Mouse (Mus musculus): ENCODE data around the gene Bfar. TPM values are rescaled to one million over a fixed set of nuclear protein-coding genes. Genes with fewer than 3 reads are reported as not detected.
"Not testable (repeated sequence)": the region's sequence is repeated elsewhere in the genome, so short reads cannot be mapped to it uniquely, and the experiment has no call there.

Gene Bfar
- polyA plus RNA-seq, 1 experiment, result 26.6 TPM

DNA sequence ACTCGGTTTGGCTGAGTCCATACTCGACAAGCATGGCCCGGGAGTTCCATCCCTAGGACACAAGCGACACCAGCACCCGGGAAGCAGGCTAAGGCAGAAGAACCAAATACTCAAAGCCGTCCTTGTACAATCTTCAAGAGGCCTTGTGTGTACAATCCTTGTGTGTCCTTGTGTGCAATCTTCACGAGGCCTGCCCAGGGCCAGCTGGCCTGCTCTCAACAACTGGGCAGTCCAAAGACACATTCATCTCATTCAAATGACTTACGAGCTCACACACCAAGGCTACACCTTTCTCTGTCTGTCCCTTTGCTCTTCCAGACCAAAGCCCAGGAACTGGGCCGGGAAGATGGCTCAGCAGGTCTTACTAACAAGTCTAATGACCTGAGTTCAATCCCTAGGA, 10.9 kb upstream of the Bfar start:
- Histone ChIP-seq H3K4me1 (ENCODE audit: control insufficient read depth, insufficient read depth, low read length) (no peaks in the 10 kb centered on the region; the same call in 1 of the 2 replicates), H3K27ac (ENCODE audit: control insufficient read depth, insufficient read depth, low read depth, low read length, poor library complexity) (no peak overlapping the region), H3K4me3 (replicated peaks; ENCODE audit: control insufficient read depth, low read depth, low read length) (no peak overlapping the region)
- TF ChIP-seq POLR2A (IDR thresholded peaks at IDR 0.05; ENCODE audit: borderline replicate concordance, control insufficient read depth, low read depth, low read length) (no peak), CTCF (IDR thresholded peaks at IDR 0.05; ENCODE audit: control insufficient read depth, insufficient read depth, low read length) (no peak)
- 88% methylated on average over 9 of the region's 9 CpGs for WGBS

- H3K4me3 ChIP-seq (replicated peaks; ENCODE audit: control insufficient read depth, low read depth, low read length), result peak within 1 kb of the TSS; percentile 92
- peak; percentile 82 for TF ChIP-seq POLR2A (IDR thresholded peaks at IDR 0.05; ENCODE audit: borderline replicate concordance, control insufficient read depth, low read depth, low read length)
- TF ChIP-seq CTCF (IDR thresholded peaks at IDR 0.05; ENCODE audit: control insufficient read depth, insufficient read depth, low read length), result no peak
- peaks cover 2% of the 10 kb centered on the region; the same call in 1 of the 2 replicates for H3K4me1 ChIP-seq (ENCODE audit: control insufficient read depth, insufficient read depth, low read length)
- WGBS, result under 1% methylated on average over 35 of the region's 35 CpGs
- H3K27ac ChIP-seq (ENCODE audit: control insufficient read depth, insufficient read depth, low read depth, low read length, poor library complexity), result peak within 1 kb of the TSS; percentile 49; the same call in 1 of the 2 replicates
Measured at GRCm38 (mm10) chr16:13667878-13668343, 3.7 kb upstream of the Bfar start, which contains the start of gene Parn. Gene Parn (minus strand): TSS chr16:13668170.

DNA sequence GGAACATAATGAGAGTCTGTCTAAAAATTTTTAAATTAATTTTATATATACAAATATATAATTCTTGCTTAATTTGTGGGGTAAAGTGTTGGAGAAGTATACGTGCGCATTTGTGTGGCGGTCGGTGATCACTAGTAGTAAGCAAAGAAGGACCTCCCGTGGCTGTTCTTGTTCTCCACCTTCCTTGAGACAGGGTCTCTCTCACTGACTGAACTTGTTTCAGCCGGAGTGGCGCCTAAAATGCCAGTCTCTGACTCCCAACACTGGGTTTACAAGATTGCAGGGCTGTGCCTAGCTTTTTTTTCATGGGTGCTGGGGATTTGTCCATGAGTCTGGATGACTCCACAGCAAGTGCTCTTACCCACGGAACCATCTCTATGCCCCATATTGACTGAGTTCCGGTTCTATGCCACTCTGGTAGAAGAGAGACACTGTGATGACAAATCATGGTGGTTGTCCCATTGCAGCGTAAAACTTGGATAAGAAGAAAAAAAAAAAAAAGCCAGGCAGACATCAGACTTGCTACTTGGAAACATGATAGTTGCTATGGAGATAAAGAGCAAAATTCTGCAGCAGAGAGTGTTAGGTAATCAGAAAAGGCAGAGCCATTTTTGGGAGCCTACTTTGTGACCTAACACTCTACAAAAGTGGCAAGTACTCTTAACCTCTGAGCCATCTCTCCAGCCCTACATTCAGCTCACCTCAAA, 3.1 kb upstream of the Bfar start:
- H3K27ac ChIP-seq (ENCODE audit: control insufficient read depth, insufficient read depth, low read depth, low read length, poor library complexity), result no peak overlapping the region

DNA sequence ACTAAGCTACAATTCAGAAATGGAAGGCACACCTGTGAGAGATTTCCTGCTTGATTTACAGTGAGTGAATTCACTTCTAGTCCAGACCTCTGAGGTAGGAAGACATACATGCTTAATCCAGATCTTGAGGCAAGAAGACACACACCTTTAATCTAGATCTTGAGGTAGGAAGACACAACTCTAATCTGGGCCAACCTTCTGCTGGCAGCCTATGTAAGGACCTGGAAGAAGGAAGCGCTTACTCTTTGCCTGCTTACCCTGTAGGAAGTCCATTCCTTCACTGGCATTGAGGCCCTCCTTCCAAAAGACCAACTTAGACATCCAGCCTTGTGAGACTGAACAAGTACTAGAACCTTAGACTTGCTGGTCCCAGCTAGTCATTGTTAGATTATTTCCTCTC, 2.4 kb upstream of the Bfar start:
- no peak overlapping the region for H3K27ac ChIP-seq (ENCODE audit: control insufficient read depth, insufficient read depth, low read depth, low read length, poor library complexity)
- WGBS, result 96% methylated on average over 1 of the region's 1 CpGs
- peaks cover 2% of the 10 kb centered on the region; the same call in 1 of the 2 replicates for H3K4me1 ChIP-seq (ENCODE audit: control insufficient read depth, insufficient read depth, low read length)
- no peak for TF ChIP-seq CTCF (IDR thresholded peaks at IDR 0.05; ENCODE audit: control insufficient read depth, insufficient read depth, low read length)
- TF ChIP-seq POLR2A (IDR thresholded peaks at IDR 0.05; ENCODE audit: borderline replicate concordance, control insufficient read depth, low read depth, low read length), result no peak
- no peak overlapping the region for H3K4me3 ChIP-seq (replicated peaks; ENCODE audit: control insufficient read depth, low read depth, low read length)

More for the DNA sequence above, 3.1 kb upstream of the Bfar start:
- 73% methylated on average over 10 of the region's 10 CpGs for WGBS
- H3K4me3 ChIP-seq (replicated peaks; ENCODE audit: control insufficient read depth, low read depth, low read length), result no peak overlapping the region
- H3K4me1 ChIP-seq (ENCODE audit: control insufficient read depth, insufficient read depth, low read length), result peaks cover 2% of the 10 kb centered on the region; the same call in 1 of the 2 replicates
- TF ChIP-seq CTCF (IDR thresholded peaks at IDR 0.05; ENCODE audit: control insufficient read depth, insufficient read depth, low read length) (no peak), POLR2A (IDR thresholded peaks at IDR 0.05; ENCODE audit: borderline replicate concordance, control insufficient read depth, low read depth, low read length) (no peak)

GRCm38 (mm10) chr16:13670896-13671295, 762 bp upstream of the Bfar start:
- 58% methylated on average over 5 of the region's 5 CpGs for WGBS

GRCm38 (mm10) chr16:13672386-13672898, 784 bp downstream of the Bfar start:
- H3K27ac ChIP-seq (ENCODE audit: control insufficient read depth, insufficient read depth, low read depth, low read length, poor library complexity), result peak overlapping the region; percentile 93

More at GRCm38 (mm10) chr16:13670896-13671295, 762 bp upstream of the Bfar start:
- H3K4me1 ChIP-seq (ENCODE audit: control insufficient read depth, insufficient read depth, low read length); H3K27ac ChIP-seq (ENCODE audit: control insufficient read depth, insufficient read depth, low read depth, low read length, poor library complexity); H3K4me3 ChIP-seq (replicated peaks; ENCODE audit: control insufficient read depth, low read depth, low read length): not testable (repeated sequence)

DNA sequence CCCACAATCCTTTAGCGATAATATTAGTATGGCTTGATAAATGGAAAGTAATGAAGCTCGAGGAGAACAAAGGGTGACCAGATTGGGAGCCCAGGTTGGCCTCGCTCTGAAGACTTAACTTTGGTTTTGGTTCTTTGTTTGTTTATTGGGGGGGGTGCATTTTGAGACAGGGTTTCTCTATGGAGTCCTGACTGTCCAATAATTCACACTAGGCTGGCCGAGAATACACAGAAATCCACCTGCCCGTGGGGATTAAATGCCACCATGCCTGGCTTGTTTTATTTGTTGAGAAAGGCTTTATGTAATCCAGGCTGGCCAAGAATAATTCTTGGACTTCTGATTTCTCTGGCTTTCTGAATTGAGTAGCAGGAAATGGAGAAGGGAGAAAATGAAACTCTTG, 1.5 kb downstream of the Bfar start:
- WGBS, result 74% methylated on average over 5 of the region's 5 CpGs
- TF ChIP-seq POLR2A (IDR thresholded peaks at IDR 0.05; ENCODE audit: borderline replicate concordance, control insufficient read depth, low read depth, low read length) (no peak), CTCF (IDR thresholded peaks at IDR 0.05; ENCODE audit: control insufficient read depth, insufficient read depth, low read length) (no peak)
- Histone ChIP-seq H3K27ac (ENCODE audit: control insufficient read depth, insufficient read depth, low read depth, low read length, poor library complexity) (no peak overlapping the region), H3K4me3 (replicated peaks; ENCODE audit: control insufficient read depth, low read depth, low read length) (no peak overlapping the region), H3K4me1 (ENCODE audit: control insufficient read depth, insufficient read depth, low read length) (peaks cover 2% of the 10 kb centered on the region; the same call in 1 of the 2 replicates)

More at GRCm38 (mm10) chr16:13672386-13672898, 784 bp downstream of the Bfar start:
- H3K4me3 ChIP-seq (replicated peaks; ENCODE audit: control insufficient read depth, low read depth, low read length), result peak overlapping the region; percentile 99
- WGBS, result under 1% methylated on average over 20 of the region's 20 CpGs
- TF ChIP-seq CTCF (IDR thresholded peaks at IDR 0.05; ENCODE audit: control insufficient read depth, insufficient read depth, low read length) (no peak), POLR2A (IDR thresholded peaks at IDR 0.05; ENCODE audit: borderline replicate concordance, control insufficient read depth, low read depth, low read length) (no peak)
- peaks cover 2% of the 10 kb centered on the region; the same call in 1 of the 2 replicates for H3K4me1 ChIP-seq (ENCODE audit: control insufficient read depth, insufficient read depth, low read length)

- Histone ChIP-seq H3K27ac (ENCODE audit: control insufficient read depth, insufficient read depth, low read depth, low read length, poor library complexity) (no peak overlapping the region), H3K4me1 (ENCODE audit: control insufficient read depth, insufficient read depth, low read length) (peaks cover 2% of the 10 kb centered on the region; the same call in 1 of the 2 replicates), H3K4me3 (replicated peaks; ENCODE audit: control insufficient read depth, low read depth, low read length) (no peak overlapping the region)
- no peak for TF ChIP-seq CTCF (IDR thresholded peaks at IDR 0.05; ENCODE audit: control insufficient read depth, insufficient read depth, low read length)
- TF ChIP-seq POLR2A (IDR thresholded peaks at IDR 0.05; ENCODE audit: borderline replicate concordance, control insufficient read depth, low read depth, low read length), result no peak
- WGBS, result 79% methylated on average over 3 of the region's 3 CpGs
Measured at GRCm38 (mm10) chr16:13674511-13674910, 2.9 kb downstream of the Bfar start.

Data from bone marrow, adult 2 months (tissue).